Mouse (Mus musculus) small intestine, adult 2 months (tissue): ENCODE results near the gene Kcnc3.

Experiments
- CTCF ChIP-seq: fragments of 200-500 bp; IDR thresholded peaks from 2 replicates; pipeline ENCODE4 v1.5.1; 2012; ENCODE audit warnings: low read depth, mild to moderate bottlenecking, control low read depth, inconsistent platforms, low read length, moderate library complexity, mixed read lengths; ENCODE audit not compliant: insufficient replicate concordance, insufficient read length; ENCODE audit errors: extremely low read depth
- POLR2A ChIP-seq: fragments of 200-500 bp; IDR thresholded peaks from 2 replicates; pipeline ENCODE4 v1.6.1; 2012; ENCODE audit warnings: low read depth, mild to moderate bottlenecking, control low read depth, inconsistent platforms, low read length, moderate library complexity

DNA sequence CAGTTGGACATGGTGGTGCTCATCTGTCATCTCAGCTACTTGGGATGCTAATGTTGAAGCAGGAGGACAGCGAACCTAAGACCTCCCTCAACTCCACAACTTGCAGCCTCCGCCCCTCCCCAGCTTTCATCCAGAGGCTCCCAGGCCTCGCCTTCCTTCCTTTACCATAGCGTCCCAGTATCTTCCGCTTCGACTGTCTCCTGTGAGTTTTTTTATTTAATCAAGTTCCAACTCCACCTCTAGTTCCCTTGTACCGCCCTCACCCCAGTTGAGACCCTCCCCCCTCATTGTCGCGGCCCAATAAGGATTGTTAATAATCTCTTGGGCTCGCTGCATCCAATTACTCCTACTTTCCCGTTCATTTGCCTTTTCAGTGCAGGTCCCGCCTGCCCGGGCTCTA, 518 bp upstream of the Kcnc3 start:
- TF ChIP-seq CTCF = no peak
- no peak for TF ChIP-seq POLR2A
